Mouse (Mus musculus): Measurements from ENCODE around the gene Slc20a1.

The Slc20a1 gene

DNA sequence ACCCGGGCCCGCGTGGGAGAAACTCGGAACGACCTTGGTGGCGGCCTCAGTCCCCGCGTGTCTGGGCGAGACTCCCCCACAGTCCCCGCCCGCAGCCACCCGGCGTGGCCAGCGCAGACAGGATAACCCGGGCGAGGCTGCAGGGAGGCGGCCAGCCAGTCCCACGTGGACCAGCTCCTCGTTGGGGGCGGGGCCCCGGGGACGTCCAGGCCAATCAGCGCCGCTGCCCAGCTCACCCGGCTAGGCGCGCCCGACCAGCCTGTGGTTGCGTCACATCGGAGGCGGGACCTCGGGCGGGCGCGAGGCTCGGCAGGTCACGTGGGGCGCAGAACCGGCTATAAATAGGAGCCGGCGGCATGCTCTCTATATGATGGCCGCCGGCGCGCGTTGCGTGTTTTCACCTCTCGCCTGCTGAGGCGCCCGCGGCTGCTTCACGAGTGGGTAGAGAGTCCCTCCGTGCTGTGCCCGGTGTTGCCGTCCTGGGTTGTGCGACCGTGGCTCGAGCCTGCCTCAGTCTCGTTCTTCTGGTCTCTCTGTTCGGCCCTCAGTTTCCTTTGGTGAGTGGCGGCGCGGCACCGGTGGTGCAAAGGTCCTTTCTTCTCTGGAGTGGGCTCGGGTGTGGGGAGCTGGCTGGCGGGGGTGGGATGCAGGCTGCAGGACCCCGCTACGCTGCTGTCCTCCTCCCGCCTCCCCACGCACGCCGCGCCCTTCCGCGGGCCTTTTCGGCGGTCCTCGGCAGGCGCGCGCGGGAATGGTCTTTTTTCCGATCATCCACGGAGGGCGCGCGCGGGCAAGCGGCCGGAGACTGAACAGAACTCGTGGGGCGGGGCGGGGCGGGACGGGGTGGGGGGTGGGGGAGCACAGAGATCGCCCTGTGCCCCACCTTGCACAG lies at the start of gene Slc20a1:
Slc20a1 (plus strand) TSS at position 329 of the 892 bp plus-strand sequence.
- DNase-seq (ENCODE audit: low spot score in 2 of 2): peak; percentile 100

DNA sequence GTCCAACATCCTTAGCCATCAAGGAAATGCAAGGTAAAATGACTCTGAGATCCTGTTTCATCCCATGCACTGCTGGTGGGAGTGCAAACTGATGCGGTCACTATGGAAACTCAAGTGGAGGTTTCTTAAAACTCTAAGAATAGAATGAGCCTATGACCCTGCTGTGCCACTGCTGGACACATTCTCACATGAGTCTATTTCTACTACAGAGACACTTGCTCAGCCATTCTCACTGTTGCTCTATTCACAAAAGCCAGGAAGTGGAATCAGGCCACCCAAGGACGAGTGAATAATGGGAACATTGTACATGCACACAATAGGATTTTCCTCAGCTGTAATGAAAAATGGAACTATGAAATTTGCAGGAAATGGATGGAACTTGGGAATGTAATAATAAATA lies 49.7 kb upstream of the Slc20a1 start:
- DNase-seq (ENCODE audit: low spot score in 2 of 2): no peak

DNA sequence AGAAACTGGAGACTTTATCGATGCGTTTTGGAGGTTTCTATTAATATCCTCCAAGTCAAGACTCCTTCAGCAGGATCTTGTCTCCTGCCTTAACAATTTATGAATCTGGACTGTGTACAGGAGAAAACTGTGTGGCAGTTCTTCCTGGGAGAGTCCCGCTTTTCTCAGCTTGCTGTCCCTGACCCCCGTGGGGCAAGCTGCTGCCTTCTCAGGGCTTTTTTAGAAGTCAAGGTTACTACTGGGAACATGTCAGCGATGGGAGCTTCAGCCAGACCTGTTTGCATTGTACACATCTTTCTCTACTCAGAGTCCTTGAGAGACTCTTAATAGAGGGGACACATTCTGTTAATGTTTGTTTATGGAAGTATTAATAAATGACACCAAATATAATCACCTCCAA lies 48.2 kb upstream of the Slc20a1 start:
- DNase-seq (ENCODE audit: low spot score in 2 of 2): no peak

DNA sequence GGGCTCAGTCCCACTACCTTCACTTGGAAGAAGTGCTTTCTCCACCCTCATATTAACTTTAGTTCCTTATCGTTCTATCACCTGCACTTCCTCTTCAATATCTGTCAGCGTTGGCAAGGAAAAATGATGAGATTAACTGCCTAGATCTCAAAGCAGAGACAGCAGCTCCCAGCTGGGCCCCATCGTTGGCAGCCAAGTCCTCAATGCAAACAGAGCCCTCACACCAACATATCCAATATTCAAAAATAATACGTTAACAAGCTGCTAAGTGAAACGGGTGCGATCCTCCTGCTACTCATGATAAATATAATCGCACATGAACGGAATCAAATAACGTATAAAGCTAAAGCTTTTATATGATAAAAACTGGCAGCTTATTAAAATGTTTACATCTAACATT lies 47.5 kb upstream of the Slc20a1 start:
- DNase-seq (ENCODE audit: low spot score in 2 of 2): no peak

GRCm38 (mm10) chr2:129152751-129153150 lies 45.8 kb upstream of the Slc20a1 start:
- DNase-seq (ENCODE audit: low spot score in 2 of 2): no peak

DNA sequence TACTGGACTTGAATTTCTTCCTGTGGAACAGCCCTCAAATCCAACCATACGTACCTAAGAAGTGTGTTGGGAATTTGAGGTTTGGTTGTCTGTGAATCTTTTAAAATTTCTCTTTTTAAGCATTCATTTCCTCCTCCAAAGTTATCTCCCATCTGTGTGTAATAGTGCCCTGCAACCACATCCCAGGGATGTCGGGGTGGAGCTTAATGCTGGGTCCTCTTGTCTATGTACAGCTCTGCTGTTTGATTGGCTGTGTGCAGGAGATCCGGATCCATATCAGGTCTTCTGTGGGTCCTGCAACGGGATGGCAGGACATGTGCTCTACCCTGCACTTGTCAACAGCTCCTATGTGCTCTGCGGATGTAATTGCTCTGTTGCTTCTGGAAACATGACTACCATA lies 33.7 kb upstream of the Slc20a1 start:
- DNase-seq (ENCODE audit: low spot score in 2 of 2): no peak

DNA sequence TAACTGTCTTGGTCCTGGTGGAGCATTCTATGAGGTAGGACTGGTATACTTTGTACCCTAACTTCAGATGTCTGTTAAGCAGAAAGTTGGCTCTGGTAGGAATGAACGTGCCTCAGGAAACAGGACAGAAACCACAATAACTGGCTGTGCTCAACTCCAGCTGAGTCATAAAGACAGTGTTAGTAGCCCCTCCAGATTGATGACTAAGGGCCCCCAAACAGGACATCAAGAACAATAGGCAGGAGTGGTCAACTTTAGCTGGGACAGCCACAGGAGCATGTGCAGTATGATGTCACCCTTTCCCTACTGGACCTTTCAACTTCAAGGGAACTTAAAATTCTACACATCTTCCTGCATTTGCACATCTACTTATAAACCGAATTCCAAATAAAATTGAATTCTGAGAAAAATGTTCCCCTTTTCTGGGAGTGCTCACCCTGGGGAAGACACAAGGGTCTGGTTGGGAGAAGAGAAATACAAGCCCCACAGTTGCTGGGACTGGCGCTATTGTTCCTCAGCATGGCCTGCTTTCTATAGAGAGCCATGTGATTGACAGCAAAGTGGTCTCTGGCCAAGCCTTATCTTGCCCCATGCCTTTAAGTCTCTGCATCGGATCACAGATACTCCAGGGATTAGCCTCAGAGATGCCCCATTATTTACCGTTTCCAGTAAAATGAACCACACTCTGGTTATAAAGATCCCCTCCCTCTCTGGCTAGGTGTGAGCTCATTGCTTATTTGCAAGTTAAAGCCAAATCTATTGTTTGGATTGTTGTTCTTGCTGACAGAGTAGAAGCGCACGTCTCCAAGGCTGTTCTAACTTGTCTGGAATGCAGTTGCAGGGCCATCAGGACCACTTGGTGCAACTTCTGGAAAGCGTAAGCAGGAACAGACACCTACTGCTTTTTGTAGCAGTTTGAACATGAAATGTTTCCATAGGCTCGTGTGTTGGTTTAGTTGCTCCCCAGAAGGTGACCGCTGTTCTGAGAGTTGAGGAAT lies 31.8 kb upstream of the Slc20a1 start:
- DNase-seq (ENCODE audit: low spot score in 2 of 2): no peak

GRCm38 (mm10) chr2:129173386-129173785 lies 25.2 kb upstream of the Slc20a1 start:
- no peak for DNase-seq (ENCODE audit: low spot score in 2 of 2)

GRCm38 (mm10) chr2:129174474-129174873 lies 24.1 kb upstream of the Slc20a1 start:
- DNase-seq (ENCODE audit: low spot score in 2 of 2): peak; percentile 47 to 74

GRCm38 (mm10) chr2:129175636-129176035 lies 22.9 kb upstream of the Slc20a1 start:
- DNase-seq (ENCODE audit: low spot score in 2 of 2): no peak

DNA sequence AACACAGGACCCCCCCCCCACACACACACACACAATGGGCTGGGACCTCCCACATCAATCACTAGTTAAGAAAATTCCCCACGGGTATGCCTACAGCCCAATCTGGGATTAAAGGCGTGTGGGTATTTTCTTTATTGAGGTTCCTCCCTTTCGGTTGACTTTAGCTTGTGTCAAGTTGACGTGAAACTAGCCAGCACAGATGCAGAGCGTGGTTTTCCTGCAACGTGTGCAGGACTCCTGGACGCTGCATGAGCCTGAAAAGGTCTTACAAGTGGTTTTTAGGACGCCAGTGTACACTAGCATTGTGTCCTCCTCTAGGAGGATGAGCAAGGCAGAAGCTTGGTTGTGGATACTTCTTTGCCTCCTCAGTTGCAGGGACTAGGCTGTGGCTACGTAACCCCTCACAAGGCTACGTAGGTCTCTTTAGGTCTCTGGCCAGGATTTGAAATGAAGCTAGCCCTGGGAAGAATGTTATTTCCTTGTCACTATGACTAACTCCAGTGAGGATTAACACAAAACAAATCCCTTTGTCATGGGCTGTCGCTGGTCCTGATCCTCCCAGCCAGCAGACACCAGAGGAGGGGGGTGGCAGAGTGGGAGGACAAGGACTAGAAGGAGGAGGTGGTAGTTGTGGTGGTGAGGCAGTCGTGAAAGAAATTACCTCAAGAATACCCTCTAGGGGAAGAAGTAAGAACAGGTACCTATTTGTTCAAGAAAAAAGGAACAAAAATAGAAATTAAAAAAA lies 21.7 kb upstream of the Slc20a1 start:
- no peak for DNase-seq (ENCODE audit: low spot score in 2 of 2)

- no peak for DNase-seq (ENCODE audit: low spot score in 2 of 2)
These were observed 20.9 kb upstream of the Slc20a1 start for GRCm38 (mm10) chr2:129177661-129178060.

GRCm38 (mm10) chr2:129178182-129178908 lies 20.2 kb upstream of the Slc20a1 start:
- no peak for DNase-seq (ENCODE audit: low spot score in 2 of 2)

- no peak for DNase-seq (ENCODE audit: low spot score in 2 of 2)
These were observed 18.4 kb upstream of the Slc20a1 start for GRCm38 (mm10) chr2:129179946-129180853.

GRCm38 (mm10) chr2:129181509-129181908 lies 17.1 kb upstream of the Slc20a1 start:
- DNase-seq (ENCODE audit: low spot score in 2 of 2): no peak

GRCm38 (mm10) chr2:129182412-129182811 lies 16.2 kb upstream of the Slc20a1 start:
- DNase-seq (ENCODE audit: low spot score in 2 of 2): no peak

GRCm38 (mm10) chr2:129183561-129184031 lies 15.0 kb upstream of the Slc20a1 start:
- peak; percentile 46 to 73 for DNase-seq (ENCODE audit: low spot score in 2 of 2)

DNA sequence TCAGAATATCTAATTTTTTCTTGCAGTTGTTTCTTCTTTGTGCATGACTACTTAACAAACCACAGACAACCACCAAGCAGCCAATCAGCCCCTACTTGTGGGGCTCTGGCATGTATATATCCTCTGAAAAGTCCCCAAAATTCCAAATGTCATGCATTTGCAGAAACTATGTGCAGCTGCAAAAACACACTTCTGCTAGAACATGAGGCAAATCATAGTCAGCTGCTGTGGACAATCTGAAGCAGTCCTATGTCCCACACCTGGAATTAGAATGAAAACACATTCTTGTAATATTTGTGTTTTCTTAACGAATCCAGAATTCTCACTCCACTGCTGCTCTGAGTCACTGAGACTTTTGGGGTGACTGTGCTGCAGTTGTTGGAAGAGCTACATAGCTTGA lies 13.7 kb upstream of the Slc20a1 start:
- DNase-seq (ENCODE audit: low spot score in 2 of 2): no peak

DNA sequence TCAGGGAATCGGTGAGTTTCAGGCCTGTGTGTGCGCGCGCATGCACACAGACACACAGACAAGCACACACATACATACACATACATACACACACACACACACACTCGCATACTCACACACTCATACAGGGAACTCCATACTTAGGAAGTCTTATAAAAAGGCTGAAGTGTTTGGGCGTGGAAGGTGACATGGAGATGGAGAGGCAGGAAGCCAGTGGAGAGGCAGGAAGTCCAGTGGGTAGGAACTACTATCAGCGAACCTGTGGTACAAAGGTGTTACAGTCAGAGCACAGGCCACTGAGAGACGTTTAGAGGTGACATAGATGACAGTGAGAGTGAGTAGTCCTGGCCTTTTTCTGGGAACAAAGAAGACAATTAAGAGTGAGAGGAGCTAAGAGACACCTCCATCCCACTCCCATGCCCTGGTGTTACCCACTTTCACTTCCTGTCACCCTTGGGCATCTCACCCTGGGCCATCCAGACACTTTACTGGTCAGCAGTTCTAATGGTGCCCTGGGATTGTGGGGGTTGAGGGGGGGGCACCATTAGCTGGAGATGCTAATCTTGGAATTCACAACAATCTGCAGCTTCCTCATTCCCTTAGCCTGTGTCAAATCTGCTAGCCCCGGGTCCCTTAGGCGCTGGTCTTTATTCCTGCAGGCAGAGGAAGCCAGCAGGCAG lies 12.8 kb upstream of the Slc20a1 start:
- DNase-seq (ENCODE audit: low spot score in 2 of 2): no peak
